Mouse (Mus musculus): Measurements from ENCODE around the gene Mab21l2. TPM values are rescaled to one million over a fixed set of nuclear protein-coding genes. Genes with fewer than 3 reads are reported as not detected.

Mab21l2 gene
- total RNA-seq (2021): under 1 TPM in 1 of 2 experiments, not detected in 1; 0.17 TPM
- long read RNA-seq, experiment 1: 0 reads
- long read RNA-seq, experiment 2: 0 reads

GRCm38 (mm10) chr3:86548091-86549015 is at the start of gene Mab21l2:
Gene Mab21l2 (minus strand): TSS chr3:86548629.
- H3K27ac ChIP-seq: no peak within 1 kb of the TSS
- intact Hi-C loops (cut with DNase I): no loop called here
- DNase-seq: no peak
- peak within 1 kb of the TSS; percentile 67 for H3K4me3 ChIP-seq
- TF ChIP-seq CTCF (IDR thresholded peaks at IDR 0.05): no peak

- TF ChIP-seq CTCF (IDR thresholded peaks at IDR 0.05): no peak
- DNase-seq: no peak
- Histone ChIP-seq H3K4me3 (no peak overlapping the region), H3K27ac (no peak overlapping the region)
- intact Hi-C loops (cut with DNase I): no loop called here
These were observed 26.9 kb upstream of the Mab21l2 start for GRCm38 (mm10) chr3:86575312-86575711.

DNA sequence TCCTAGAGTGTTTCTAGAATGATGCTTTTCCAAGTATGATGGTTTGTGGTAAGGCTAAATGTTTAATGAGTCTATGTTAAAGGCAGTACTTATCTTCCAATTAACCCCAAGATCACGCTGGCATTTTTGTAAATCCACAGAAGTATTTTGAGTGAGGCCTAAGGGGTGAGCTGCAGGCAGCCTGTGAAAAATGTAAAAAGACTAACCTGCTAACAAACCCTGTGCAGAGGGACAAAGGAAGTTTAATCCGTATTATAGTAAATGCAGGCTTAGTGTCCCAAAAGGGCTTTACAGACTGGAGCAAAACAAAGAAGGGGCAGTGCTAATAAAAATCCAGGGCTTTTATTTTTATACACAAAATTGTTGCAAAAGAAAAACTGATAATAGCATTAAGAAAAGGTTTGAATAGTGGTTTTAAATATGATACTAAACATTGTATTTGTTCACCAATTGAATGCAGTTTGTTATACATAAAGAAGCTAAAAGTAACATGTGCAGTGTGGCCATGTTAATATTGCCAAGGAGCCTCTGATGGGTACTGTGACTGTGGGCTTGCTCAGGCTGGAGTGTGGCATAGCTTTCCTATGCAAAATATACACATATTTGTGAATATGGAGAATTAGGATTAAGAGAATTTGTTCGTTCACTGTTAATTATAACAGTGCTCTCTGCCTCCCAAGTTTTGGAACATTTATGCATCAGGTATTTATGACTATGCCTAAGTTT is 24.3 kb upstream of the Mab21l2 start:
- no peak overlapping the region for H3K4me3 ChIP-seq
- no peak overlapping the region for H3K27ac ChIP-seq
- TF ChIP-seq CTCF (IDR thresholded peaks at IDR 0.05): no peak
- intact Hi-C loops (cut with DNase I): no loop called here
- no peak for DNase-seq

GRCm38 (mm10) chr3:86571518-86571917 is 23.1 kb upstream of the Mab21l2 start:
- intact Hi-C loops (cut with DNase I): no loop called here
- TF ChIP-seq CTCF (IDR thresholded peaks at IDR 0.05): no peak
- Histone ChIP-seq H3K4me3 (no peak overlapping the region), H3K27ac (no peak overlapping the region)
- no peak for DNase-seq

GRCm38 (mm10) chr3:86567312-86567711 is 18.9 kb upstream of the Mab21l2 start:
- Histone ChIP-seq H3K27ac (no peak overlapping the region), H3K4me3 (no peak overlapping the region)
- intact Hi-C loops (cut with DNase I): no loop called here
- no peak for TF ChIP-seq CTCF (IDR thresholded peaks at IDR 0.05)
- DNase-seq: no peak

- TF ChIP-seq CTCF (IDR thresholded peaks at IDR 0.05): no peak
- no peak overlapping the region for H3K27ac ChIP-seq
- DNase-seq: no peak
- no peak overlapping the region for H3K4me3 ChIP-seq
- intact Hi-C loops (cut with DNase I): no loop called here
These were observed 13.0 kb upstream of the Mab21l2 start for GRCm38 (mm10) chr3:86561396-86561795.

DNA sequence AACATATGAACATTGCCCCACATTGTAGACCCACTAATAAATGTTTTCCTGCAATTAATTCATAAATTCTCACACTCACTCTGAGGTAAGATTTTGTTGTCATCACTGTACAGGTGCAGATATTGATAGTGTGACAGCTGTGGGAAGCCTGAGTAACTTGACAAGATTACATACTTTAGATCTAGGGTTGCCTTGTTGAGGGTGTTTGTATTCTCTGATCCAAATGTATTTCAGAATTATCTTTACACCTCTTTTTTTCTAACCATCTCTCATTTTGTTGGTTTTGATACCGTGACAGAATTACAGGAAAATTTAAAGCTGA is 12.6 kb upstream of the Mab21l2 start:
- Histone ChIP-seq H3K27ac (no peak overlapping the region), H3K4me3 (no peak overlapping the region)
- intact Hi-C loops (cut with DNase I): no loop called here
- no peak for DNase-seq
- no peak for TF ChIP-seq CTCF (IDR thresholded peaks at IDR 0.05)

DNA sequence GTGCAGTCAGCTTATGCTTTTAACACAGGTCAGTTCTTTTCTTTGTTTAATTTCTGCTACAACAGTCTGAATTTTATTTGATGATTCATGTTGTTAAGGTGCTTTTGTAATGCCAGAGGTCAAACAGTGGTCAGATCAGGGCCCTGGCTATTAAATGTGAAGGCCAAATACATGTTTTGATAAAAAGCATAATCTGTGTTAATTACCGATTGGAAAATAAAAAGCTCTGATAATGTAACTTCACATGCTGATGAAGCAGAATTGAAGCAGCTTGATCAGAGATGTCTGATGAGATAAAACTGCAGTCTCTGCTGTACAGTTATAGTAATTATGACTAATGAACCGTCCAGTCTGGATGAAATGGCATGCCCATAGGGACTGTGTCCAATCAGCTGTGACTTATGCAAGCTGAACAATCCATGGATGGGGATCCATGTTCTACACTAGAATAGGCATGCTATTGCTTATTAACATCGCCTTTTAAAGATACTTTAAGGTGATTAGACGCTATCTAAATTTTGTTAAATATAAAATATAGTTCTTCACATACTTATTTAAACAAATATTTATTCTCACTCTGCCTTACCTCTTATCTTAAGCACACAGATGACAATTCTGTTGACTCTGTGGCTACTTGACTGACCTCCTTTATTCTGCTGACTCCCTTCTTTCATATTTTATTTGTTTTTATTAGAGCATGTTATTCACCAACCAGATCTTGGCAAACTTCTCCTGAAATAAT is 12.0 kb upstream of the Mab21l2 start:
- Histone ChIP-seq H3K4me3 (no peak overlapping the region), H3K27ac (no peak overlapping the region)
- no peak for TF ChIP-seq CTCF (IDR thresholded peaks at IDR 0.05)
- intact Hi-C loops (cut with DNase I): no loop called here
- no peak for DNase-seq

GRCm38 (mm10) chr3:86559635-86560034 is 11.2 kb upstream of the Mab21l2 start:
- Histone ChIP-seq H3K27ac (no peak overlapping the region), H3K4me3 (no peak overlapping the region)
- intact Hi-C loops (cut with DNase I): no loop called here
- no peak for DNase-seq
- no peak for TF ChIP-seq CTCF (IDR thresholded peaks at IDR 0.05)

DNA sequence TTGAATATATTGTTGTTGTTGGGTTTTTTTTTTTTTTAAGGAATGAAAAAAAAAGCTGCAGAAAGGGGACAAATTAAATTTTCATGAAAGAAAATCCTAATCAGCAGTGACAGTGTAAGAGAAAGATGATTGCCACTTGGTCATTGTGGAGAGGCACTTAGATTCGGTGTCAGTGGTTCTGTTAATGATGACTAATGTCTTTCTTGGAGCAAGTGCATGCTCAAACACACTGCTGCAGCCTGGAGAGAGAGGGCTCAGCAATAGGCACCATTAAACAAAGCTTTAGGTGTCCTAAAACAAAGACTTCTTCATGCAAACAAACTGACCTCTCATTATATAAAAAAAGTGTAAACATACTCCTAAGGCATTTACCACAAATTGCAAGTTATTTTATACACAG is 10.5 kb upstream of the Mab21l2 start:
- intact Hi-C loops (cut with DNase I): no loop called here
- no peak for DNase-seq
- no peak overlapping the region for H3K27ac ChIP-seq
- H3K4me3 ChIP-seq: no peak overlapping the region
- TF ChIP-seq CTCF (IDR thresholded peaks at IDR 0.05): no peak

- no peak overlapping the region for H3K27ac ChIP-seq
- H3K4me3 ChIP-seq: no peak overlapping the region
- DNase-seq: no peak
- TF ChIP-seq CTCF (IDR thresholded peaks at IDR 0.05): no peak
- intact Hi-C loops (cut with DNase I): no loop called here
These were observed 3.7 kb upstream of the Mab21l2 start for GRCm38 (mm10) chr3:86552170-86552569.

GRCm38 (mm10) chr3:86551011-86551728 is 2.7 kb upstream of the Mab21l2 start:
- H3K27ac ChIP-seq: no peak overlapping the region
- DNase-seq: no peak
- H3K4me3 ChIP-seq: no peak overlapping the region
- TF ChIP-seq CTCF (IDR thresholded peaks at IDR 0.05): no peak
- intact Hi-C loops (cut with DNase I): no loop called here

Measured in gastrocnemius, adult 2 months (tissue).